Comparison of ENCODE assay signal across 26 mouse cellular contexts in the genomic region with DNA sequence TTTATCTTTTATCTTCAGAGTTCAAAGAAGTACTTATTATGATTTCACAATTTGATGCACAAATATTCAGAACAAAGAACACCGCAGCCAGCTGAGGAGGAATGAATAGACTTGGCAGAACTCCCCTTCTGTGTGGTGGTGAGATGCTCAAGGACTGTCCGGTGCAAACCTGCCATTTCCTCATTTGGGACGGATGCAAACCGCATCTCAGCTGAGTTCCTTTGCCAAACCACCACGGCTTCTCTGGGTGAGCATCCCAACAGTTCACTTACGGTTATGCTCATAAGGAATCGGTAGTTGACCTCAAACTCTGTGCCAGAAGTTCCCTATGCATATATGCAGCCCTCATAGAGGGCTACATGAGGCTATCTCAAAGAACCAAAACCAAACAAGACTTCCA. TPM values are rescaled to one million over a fixed set of nuclear protein-coding genes. Genes with fewer than 3 reads are reported as not detected.
DNase-seq lines count a peak whose midpoint lies in the region; ATAC-seq and TF ChIP-seq lines count a peak whose summit lies in the region.
"Had no signal": no experiment of that assay in that cellular context is flagged by ENCODE, and none has a peak within 500 bp of the region (broad histone marks: within the 10 kb centered on the region; RNA-seq: fewer than 3 reads in every experiment).

No protein-coding gene starts in this region.

- H3K27ac ChIP-seq in liver, postnatal 0 days (ENCODE audit: low read depth) = no peak overlapping the region
- H3K27ac ChIP-seq: embryonic facial prominence, embryonic 12.5 days; embryonic facial prominence, embryonic 15.5 days; gastrocnemius, adult 2 months; heart, adult 2 months; hindbrain, embryonic 12.5 days; hindbrain, embryonic 15.5 days had no signal

- no peaks in the 10 kb centered on the region for H3K36me3 ChIP-seq in liver, postnatal 0 days (replicated peaks; ENCODE audit: insufficient read depth, low read length)
- H3K36me3 ChIP-seq: embryonic facial prominence, embryonic 12.5 days; embryonic facial prominence, embryonic 15.5 days; G1E; hindbrain, embryonic 12.5 days; hindbrain, embryonic 15.5 days had no signal

- H3K9me3 ChIP-seq in liver, postnatal 0 days (ENCODE audit: low read length) = no peaks in the 10 kb centered on the region
- H3K9me3 ChIP-seq: embryonic facial prominence, embryonic 12.5 days; embryonic facial prominence, embryonic 15.5 days; hindbrain, embryonic 12.5 days; hindbrain, embryonic 15.5 days had no signal

- no peak for TF ChIP-seq EP300 in liver, postnatal 0 days (IDR thresholded peaks at IDR 0.05; ENCODE audit: low read depth)

- no peak overlapping the region for H3K9ac ChIP-seq in liver, postnatal 0 days (replicated peaks)
- H3K9ac ChIP-seq: embryonic facial prominence, embryonic 12.5 days; embryonic facial prominence, embryonic 15.5 days; forebrain, postnatal 0 days; hindbrain, embryonic 12.5 days; hindbrain, embryonic 15.5 days had no signal

- peaks cover 8% of the 10 kb centered on the region for H3K27me3 ChIP-seq in liver, postnatal 0 days (ENCODE audit: insufficient read depth, low read length)
- H3K27me3 ChIP-seq: embryonic facial prominence, embryonic 12.5 days; hindbrain, embryonic 12.5 days; hindbrain, embryonic 15.5 days had no signal

- no peak overlapping the region for H3K4me3 ChIP-seq in liver, postnatal 0 days (ENCODE audit: low read depth, low read length)
- H3K4me3 ChIP-seq: embryonic facial prominence, embryonic 12.5 days; embryonic facial prominence, embryonic 15.5 days; gastrocnemius, adult 2 months; heart, adult 2 months; hindbrain, embryonic 12.5 days; hindbrain, embryonic 15.5 days had no signal

- DNase-seq in heart, adult 11 months = peak; percentile 80
- DNase-seq in heart, postnatal 36 days = no peak
- peak; percentile 4 for DNase-seq in liver, postnatal 0 days
- DNase-seq in liver = no peak
- no peak for DNase-seq in cerebellum, adult 11 months
- no peak for DNase-seq in adrenal gland, adult 8-10 months
- DNase-seq: adrenal gland, postnatal 14 days; cerebellum, adult 18-20 months; cerebellum, adult 9-10 months; cerebellum, postnatal 14 days; forebrain, postnatal 0 days; gastrocnemius, adult 2 months; gastrocnemius, postnatal 14 days; heart, adult 2 months; heart, postnatal 4 days had no signal

- TF ChIP-seq CTCF in liver, postnatal 0 days (IDR thresholded peaks at IDR 0.05; ENCODE audit: low read depth) = no peak

- no peak for ATAC-seq in liver, postnatal 0 days
- ATAC-seq in granulocyte monocyte progenitor cell, adult 5-6 weeks (replicated peaks; ENCODE audit: poor library complexity, severe bottlenecking) = peak; percentile 91
- peak; percentile 86 for ATAC-seq in megakaryocyte progenitor cell, adult 5-6 weeks (replicated peaks; ENCODE audit: poor library complexity)
- ATAC-seq: activated CD4-positive, CD25-positive, alpha-beta regulatory T cell, adult 4 months; forebrain, embryonic 14.5 days; forebrain, postnatal 0 days; intestine, postnatal 0 days had no signal

- no peak overlapping the region for H3K4me2 ChIP-seq in liver, postnatal 0 days (ENCODE audit: low read depth, low read length)
- H3K4me2 ChIP-seq: embryonic facial prominence, embryonic 12.5 days; embryonic facial prominence, embryonic 15.5 days; heart, embryonic 11.5 days; hindbrain, embryonic 12.5 days; hindbrain, embryonic 15.5 days had no signal

- 67% methylated on average over 7 of the region's 7 CpGs for WGBS in liver, postnatal 0 days (ENCODE audit: insufficient replicate concordance)

- intact Hi-C loops in heart, postnatal 36 days (cut with DNase I) = no loop called here

- H3K4me1 ChIP-seq in liver, postnatal 0 days (ENCODE audit: insufficient read depth) = no peaks in the 10 kb centered on the region
- H3K4me1 ChIP-seq: embryonic facial prominence, embryonic 15.5 days; hindbrain, embryonic 15.5 days had no signal

RNA-seq across cellular contexts. Expression of gene Bcat1, which starts 6.6 kb away (rescaled TPM):
- total RNA-seq in heart, postnatal 36 days (2021) = 1 to 10 TPM in 1 of 2 experiments, under 1 TPM in 1; 0.69 to 1.5 TPM
- polyA plus RNA-seq in liver, postnatal 0 days (2015; fragmentation: Nextera tagmentation; extraction: Ambion mirVana) = 0.46 and 0.81 TPM in 2 replicates
- 0.52 TPM in 1 of 2 replicates, not detected in the other for total RNA-seq in granulocyte monocyte progenitor cell, adult 5-6 weeks (2014; fragmentation: Nextera tagmentation)
- 2.1 and 7.0 TPM in 2 replicates for total RNA-seq in granulocyte monocyte progenitor cell, adult 5-6 weeks (2017)
- 0.27 and 0.29 TPM in 2 replicates for total RNA-seq in megakaryocyte progenitor cell, adult 5-6 weeks (2015)
- total RNA-seq in megakaryocyte progenitor cell, adult 5-6 weeks (2017) = 1.1 and 1.5 TPM in 2 replicates
- 10 to 100 TPM; 24.6 to 48.2 (median 32.4) TPM for total RNA-seq in adrenal gland, adult 8-10 months (2022)
- polyA plus RNA-seq: G1E had no signal

RNA-seq across cellular contexts. Expression of gene Lrmp, which starts 46.1 kb away (rescaled TPM):
- 1 to 10 TPM; 1.5 to 1.7 TPM for total RNA-seq in heart, postnatal 36 days (2021)
- 26.8 and 28.0 TPM in 2 replicates for polyA plus RNA-seq in liver, postnatal 0 days (2015; fragmentation: Nextera tagmentation; extraction: Ambion mirVana)
- total RNA-seq in granulocyte monocyte progenitor cell, adult 5-6 weeks (2014; fragmentation: Nextera tagmentation) = 64.7 and 94.7 TPM in 2 replicates
- 108 and 121 TPM in 2 replicates for total RNA-seq in granulocyte monocyte progenitor cell, adult 5-6 weeks (2017)
- 42.1 and 42.6 TPM in 2 replicates for total RNA-seq in megakaryocyte progenitor cell, adult 5-6 weeks (2015)
- total RNA-seq in megakaryocyte progenitor cell, adult 5-6 weeks (2017) = 93.6 and 125 TPM in 2 replicates
- 1 to 10 TPM; 1.9 to 4.8 (median 4.3) TPM for total RNA-seq in adrenal gland, adult 8-10 months (2022)

Comparison
In these comparisons a context has a peak if more than half of its experiments do, and no peak if none do; other contexts are left out.
1. DNase-seq: peak in heart, adult 11 months (single experiment) and liver, postnatal 0 days (single experiment); none in heart, postnatal 36 days (0 of 2), liver (single experiment), cerebellum, adult 11 months (single experiment) and adrenal gland, adult 8-10 months (single experiment).
2. RNA of gene Lrmp, which starts 46.1 kb away (total RNA-seq): 64.7 to 121 TPM in granulocyte monocyte progenitor cell, adult 5-6 weeks and 42.1 to 125 TPM in megakaryocyte progenitor cell, adult 5-6 weeks; 1.9 to 4.8 TPM in adrenal gland, adult 8-10 months and 1.5 to 1.7 TPM in heart, postnatal 36 days; every median in the first group is over 4 times any median in the second.